Mouse (Mus musculus) urinary bladder, adult 18-20 months (tissue): ENCODE measurements around the gene Col12a1.

ENCODE experiments used
- DNase-seq, 2 experiments: peaks; one replicate each; pipeline ENCODE4 v3.0.0; 2022; ENCODE audit warnings: low spot score in 2 of 2, mixed read lengths in 2 of 2

Col12a1 gene

GRCm38 (mm10) chr9:79718481-79719370 is at the start of gene Col12a1:
Gene Col12a1, minus strand, starts transcription at chr9:79718831.
- DNase-seq: peak; percentile 58 to 78

GRCm38 (mm10) chr9:79766991-79767545 is 48.4 kb upstream of the Col12a1 start:
- no peak for DNase-seq

GRCm38 (mm10) chr9:79765329-79765728 is 46.7 kb upstream of the Col12a1 start:
- no peak for DNase-seq

GRCm38 (mm10) chr9:79762519-79762918 is 43.9 kb upstream of the Col12a1 start:
- DNase-seq: no peak

GRCm38 (mm10) chr9:79760076-79760475 is 41.4 kb upstream of the Col12a1 start:
- peak in 1 of 2 experiments; percentile 4 for DNase-seq

- peak; percentile 91 to 93 for DNase-seq
These were observed 40.9 kb upstream of the Col12a1 start, which contains the start of gene Cox7a2 for GRCm38 (mm10) chr9:79759385-79760005. Gene Cox7a2, minus strand, starts transcription at chr9:79759878.

- DNase-seq: no peak
These were observed 36.7 kb upstream of the Col12a1 start for GRCm38 (mm10) chr9:79755311-79755710.

- no peak for DNase-seq
These were observed 33.2 kb upstream of the Col12a1 start for GRCm38 (mm10) chr9:79751846-79752245.

GRCm38 (mm10) chr9:79750709-79751108 is 32.1 kb upstream of the Col12a1 start:
- no peak for DNase-seq

- no peak for DNase-seq
These were observed 26.4 kb upstream of the Col12a1 start for GRCm38 (mm10) chr9:79745036-79745435.

- no peak for DNase-seq
These were observed 17.0 kb upstream of the Col12a1 start for GRCm38 (mm10) chr9:79735608-79736007.

- no peak for DNase-seq
These were observed 11.7 kb upstream of the Col12a1 start for GRCm38 (mm10) chr9:79730301-79730700.

GRCm38 (mm10) chr9:79723090-79723489 is 4.5 kb upstream of the Col12a1 start:
- no peak for DNase-seq

- no peak for DNase-seq
These were observed 2.4 kb upstream of the Col12a1 start for GRCm38 (mm10) chr9:79721056-79721455.

- DNase-seq: no peak
These were observed 1.5 kb upstream of the Col12a1 start for GRCm38 (mm10) chr9:79720143-79720542.

GRCm38 (mm10) chr9:79719451-79719850 is 820 bp upstream of the Col12a1 start:
- DNase-seq: peak in 1 of 2 experiments; percentile 27

GRCm38 (mm10) chr9:79717836-79718475 is 675 bp downstream of the Col12a1 start:
- DNase-seq: peak in 1 of 2 experiments; percentile 23

- peak; percentile 30 to 34 for DNase-seq
These were observed 1.5 kb downstream of the Col12a1 start for GRCm38 (mm10) chr9:79716909-79717835.

- no peak for DNase-seq
These were observed 2.1 kb downstream of the Col12a1 start for GRCm38 (mm10) chr9:79716496-79716895.

- DNase-seq: no peak
These were observed 4.1 kb downstream of the Col12a1 start for GRCm38 (mm10) chr9:79714471-79715045.
